Mouse (Mus musculus) layer of hippocampus, adult 9-10 months (tissue): ENCODE data around the gene Acbd7.

Source experiments
- DNase-seq: peaks from one replicate; pipeline ENCODE4 v3.0.0; 2022; ENCODE audit warnings: low spot score

The Acbd7 gene

GRCm38 (mm10) chr2:3335611-3336301, at the start of gene Acbd7:
Acbd7 (plus strand) TSS chr2:3336168.
- no peak for DNase-seq

- no peak for DNase-seq
Measured at GRCm38 (mm10) chr2:3286243-3286642, 49.7 kb upstream of the Acbd7 start.

GRCm38 (mm10) chr2:3289581-3289980, 46.4 kb upstream of the Acbd7 start:
- no peak for DNase-seq

DNA sequence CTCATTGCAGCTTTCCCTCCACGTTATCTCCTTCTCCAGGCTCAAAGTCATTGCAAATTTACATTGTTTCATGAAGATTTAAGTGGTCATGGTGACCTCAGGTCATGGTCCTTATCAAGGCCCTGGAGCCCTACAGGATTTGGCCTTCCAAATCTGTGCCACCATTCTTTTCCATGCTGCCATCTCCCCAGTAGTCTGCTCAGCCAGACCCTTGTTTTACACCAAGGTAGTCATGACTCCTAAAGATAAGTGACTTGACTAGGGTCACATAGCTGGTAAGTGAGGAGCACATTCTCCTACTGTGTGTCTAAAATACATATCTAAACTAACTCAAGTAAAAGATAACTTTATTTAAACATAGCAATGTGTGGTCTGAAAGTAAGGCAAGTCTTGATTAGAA, 43.8 kb upstream of the Acbd7 start:
- DNase-seq, result no peak

DNA sequence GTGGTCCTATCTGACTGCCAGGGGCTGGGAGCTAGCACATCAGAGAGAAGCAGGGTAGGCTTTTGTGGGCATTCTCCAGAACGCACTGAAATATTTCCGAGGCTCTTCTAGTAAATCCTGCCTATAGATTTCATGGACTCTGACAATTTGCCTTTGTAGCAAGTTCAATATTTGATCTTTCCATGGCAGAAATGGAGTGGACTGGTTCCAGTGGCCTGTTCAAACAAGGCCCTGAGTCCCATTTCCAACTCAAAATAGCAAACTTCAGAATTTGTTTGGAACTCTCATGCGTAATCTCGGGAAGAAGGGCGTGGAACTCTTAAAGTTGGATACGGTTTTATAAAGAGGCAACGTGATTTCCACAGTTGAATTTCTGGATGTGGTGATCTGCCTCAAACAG, 40.1 kb upstream of the Acbd7 start:
- DNase-seq, result no peak

DNA sequence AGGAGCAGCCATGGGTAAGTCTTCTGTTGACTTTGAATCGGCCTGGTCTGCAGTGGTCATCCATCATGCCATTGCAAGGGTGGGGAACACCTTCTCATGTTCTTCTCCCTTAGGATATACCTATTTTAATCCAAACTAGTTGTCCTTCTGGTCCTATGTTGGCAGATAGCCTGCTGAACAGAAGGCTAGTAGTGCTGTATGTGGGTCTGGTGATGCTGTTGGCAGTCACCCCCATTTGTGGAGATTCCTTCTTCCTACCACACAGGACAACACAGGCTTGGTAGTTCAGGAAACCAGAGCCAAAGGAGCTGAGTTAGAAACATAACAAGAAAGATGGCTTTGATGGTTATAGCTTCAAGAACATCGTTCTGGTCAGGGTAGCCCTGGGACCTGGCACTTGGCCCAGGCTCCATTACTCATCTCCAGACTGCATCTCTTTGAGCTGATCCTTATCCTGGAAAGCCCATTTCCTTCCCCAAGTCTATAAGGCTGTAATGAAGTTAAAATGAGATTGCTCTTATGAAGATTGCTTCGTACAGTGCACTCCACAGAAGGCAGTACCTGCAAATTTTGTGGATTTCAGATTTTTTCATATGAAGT, 30.4 kb upstream of the Acbd7 start:
- DNase-seq, result no peak

GRCm38 (mm10) chr2:3323132-3323531, 12.8 kb upstream of the Acbd7 start:
- DNase-seq, result no peak

DNA sequence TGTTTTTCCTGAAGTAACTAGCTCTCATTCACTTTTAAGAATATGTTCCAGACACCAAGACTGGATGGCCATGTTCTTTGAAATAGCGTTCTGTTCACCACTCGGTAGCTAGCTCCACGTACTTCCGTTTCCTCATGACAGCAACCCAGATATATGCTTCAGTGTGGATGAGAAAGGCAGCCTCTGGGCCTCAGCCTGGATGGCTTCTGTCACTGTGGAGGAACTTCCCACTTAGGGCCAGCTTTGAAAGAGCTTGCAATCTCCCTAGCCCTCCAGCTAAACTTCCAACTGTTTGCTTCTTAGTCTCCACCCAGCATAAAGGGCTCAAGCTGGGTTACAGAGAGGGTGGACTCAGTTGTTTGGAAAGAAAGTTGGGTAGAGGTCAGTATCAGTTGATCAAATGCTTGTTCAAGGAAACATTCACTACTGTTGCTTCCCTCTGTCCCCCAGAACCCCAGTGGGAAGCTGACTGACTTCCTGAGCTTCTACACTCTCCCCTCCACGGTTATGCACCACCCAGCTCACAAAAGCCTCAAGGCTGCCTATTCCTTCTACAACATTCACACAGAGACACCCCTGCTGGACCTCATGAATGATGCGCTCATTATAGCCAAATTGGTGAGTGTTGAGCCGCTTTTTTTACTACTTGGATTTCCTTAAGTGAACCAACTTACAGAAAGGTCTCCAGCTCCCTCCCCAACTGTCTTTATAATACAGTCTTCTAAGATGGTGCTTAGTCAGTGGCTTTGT, 11.4 kb upstream of the Acbd7 start:
- DNase-seq, result no peak

- DNase-seq, result no peak
Measured at GRCm38 (mm10) chr2:3326547-3326946, 9.4 kb upstream of the Acbd7 start.

DNA sequence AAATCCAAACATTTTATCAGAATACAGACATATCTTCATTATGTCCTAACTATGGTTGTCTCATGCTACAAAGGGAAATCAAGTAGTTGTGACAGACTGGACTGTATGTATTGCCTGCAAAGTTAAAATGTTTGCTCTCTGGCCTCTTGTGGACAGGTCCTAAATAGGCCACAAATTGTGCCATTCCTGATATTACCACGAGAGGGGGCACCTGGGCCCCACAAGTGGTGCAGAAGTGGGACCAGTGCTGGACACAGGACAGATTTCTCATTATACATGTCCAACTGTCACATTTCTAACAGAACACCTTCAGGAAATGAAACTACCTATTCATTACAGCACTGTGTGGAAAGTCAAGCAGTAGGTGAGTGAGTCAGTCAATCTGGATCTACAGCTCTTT, 8.6 kb upstream of the Acbd7 start:
- DNase-seq, result no peak

- DNase-seq, result no peak
Measured at GRCm38 (mm10) chr2:3331071-3331703, 4.8 kb upstream of the Acbd7 start.

DNA sequence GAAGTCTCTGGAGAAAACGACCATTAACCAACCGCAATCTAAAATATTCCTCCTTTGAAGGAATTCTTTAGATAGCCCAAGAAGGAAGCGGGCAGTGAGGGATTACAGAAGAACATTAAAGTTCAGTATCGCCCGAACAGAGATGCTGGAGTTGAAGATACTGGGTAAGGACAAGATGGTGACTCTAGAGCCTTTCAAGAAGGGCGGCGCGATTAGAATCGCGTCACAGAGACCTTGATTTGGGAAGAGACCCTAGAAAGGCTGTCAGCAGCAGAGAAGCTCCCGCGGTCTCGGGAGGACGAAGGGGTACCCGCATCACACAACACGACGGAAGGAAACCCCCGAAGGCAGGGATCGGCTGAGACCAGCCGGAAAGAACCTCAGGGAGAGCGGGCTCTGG, 3.9 kb upstream of the Acbd7 start:
- DNase-seq, result peak; percentile 43

- DNase-seq, result peak; percentile 99
Measured at GRCm38 (mm10) chr2:3332484-3333242, 3.3 kb upstream of the Acbd7 start, which contains the start of gene Rpp38. Rpp38 (minus strand) TSS chr2:3332643.

DNA sequence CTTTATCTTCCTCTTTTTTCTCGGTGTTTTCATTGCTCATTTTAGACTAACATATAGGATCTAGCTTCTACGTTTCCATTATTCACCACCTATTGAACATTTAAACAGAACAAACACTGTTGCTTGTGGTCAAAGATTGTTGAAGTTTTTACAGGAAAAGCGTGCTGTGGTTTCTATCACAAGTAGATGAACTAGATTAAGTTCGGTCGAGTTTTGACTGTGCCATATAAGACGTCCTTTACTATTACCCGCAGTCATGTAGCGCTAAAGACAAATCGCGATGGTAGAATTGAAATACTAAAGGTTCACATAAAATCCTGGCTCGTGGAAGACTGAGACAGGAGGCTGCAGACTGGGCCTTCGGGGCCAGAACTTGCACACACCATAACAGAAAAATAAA, 2.2 kb upstream of the Acbd7 start:
- no peak for DNase-seq

GRCm38 (mm10) chr2:3348422-3348821, 12.5 kb downstream of the Acbd7 start:
- no peak for DNase-seq

DNA sequence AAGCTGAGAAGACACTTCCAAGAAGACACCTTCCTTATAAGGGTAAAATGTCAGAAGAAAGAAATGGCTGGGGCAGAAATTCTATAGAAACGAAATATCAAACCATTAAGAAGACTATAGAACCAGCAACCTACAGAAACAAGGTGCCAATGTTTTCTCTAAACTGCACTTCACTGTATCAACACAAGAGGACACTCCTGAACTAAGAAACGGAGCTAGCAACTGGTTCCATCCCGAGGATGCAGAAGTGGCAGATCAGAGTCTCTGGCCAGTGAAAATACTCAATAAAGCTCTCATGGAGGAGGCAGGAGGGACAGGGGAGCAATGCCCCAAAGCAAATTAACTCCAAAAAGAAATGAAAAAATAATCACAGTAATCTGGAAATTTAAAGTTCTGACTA, 13.0 kb downstream of the Acbd7 start:
- DNase-seq, result no peak

DNA sequence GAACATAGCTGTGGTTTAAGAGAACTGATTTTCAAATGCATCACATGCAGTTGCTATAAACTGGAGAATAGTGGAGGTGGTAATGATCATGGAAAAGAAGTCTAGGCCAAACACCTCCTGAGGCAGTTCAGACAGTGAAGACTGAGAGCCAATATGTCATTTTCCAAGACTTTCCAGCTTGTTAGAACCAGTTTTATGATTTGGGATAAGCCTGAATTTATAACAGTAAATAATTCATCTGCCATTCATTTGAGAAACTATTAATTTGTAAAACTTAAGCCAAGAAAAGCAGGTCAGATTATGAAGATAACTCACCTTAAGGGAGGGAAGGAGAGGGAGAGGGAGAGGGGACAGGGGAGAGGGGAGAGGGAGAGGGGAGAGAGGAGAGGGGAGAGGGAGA, 17.2 kb downstream of the Acbd7 start:
- no peak for DNase-seq

DNA sequence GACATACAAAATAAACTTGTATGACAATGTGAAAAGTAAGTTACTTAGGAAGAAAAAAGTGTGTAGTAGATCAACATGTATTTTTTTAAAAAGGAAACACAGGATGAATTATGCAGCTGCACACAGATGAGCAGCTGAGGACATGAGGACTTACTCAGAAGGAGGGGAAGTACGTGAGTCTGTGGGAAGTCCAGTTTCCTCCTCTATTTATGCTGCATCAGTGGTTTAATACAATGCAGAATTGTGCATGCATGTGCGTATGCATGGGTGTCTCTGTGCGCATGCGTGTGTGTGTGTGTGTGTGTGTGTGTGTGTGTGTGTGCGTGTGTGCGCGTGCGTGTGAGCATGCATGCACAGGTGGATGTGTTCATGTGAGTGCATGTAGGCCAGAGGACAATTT, 19.8 kb downstream of the Acbd7 start:
- DNase-seq, result no peak

DNA sequence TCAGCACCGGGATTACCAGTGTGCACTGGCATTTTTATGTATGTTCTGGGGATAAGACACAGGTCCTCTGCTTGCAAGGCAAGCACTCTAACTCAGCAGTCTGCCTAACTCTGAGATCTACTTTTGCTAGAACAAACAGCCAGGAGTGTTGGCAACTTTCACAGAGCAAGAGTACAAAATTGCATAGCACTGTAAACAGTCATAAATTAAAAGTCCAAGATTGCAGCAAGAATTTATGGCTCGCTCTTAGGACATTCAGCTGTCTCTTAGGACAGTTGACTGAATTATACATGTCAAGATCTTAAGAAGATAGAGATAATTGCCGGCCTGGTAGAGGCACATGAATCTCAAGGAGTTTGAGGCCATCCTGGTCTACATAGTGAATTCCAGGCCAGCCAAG, 20.3 kb downstream of the Acbd7 start:
- DNase-seq, result no peak

- DNase-seq, result no peak
Measured at GRCm38 (mm10) chr2:3357887-3358286, 21.9 kb downstream of the Acbd7 start.

- DNase-seq, result no peak
Measured at GRCm38 (mm10) chr2:3361067-3361466, 25.1 kb downstream of the Acbd7 start.

DNA sequence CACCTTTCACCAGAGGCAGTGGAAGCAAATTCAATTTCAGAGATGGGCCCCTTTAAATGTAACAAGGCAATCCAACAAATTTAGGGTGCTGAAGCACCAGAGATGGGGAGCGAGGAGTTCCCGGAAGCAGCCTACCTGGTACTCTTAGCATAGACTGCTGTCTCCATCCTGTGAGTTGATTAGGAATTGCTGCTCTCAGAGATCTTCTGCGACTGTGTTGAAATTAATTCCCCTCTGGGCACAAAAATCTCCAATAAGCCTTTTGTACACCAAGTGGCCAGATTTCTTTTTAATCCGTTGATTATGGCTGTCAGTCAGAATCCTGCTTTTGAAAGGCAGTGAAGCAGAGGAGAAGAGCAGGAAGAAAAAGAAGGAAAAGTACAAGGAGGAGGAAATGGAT, 29.2 kb downstream of the Acbd7 start:
- DNase-seq, result no peak
